Mouse (Mus musculus): ENCODE data around the gene Chpf.

The Chpf gene

DNA sequence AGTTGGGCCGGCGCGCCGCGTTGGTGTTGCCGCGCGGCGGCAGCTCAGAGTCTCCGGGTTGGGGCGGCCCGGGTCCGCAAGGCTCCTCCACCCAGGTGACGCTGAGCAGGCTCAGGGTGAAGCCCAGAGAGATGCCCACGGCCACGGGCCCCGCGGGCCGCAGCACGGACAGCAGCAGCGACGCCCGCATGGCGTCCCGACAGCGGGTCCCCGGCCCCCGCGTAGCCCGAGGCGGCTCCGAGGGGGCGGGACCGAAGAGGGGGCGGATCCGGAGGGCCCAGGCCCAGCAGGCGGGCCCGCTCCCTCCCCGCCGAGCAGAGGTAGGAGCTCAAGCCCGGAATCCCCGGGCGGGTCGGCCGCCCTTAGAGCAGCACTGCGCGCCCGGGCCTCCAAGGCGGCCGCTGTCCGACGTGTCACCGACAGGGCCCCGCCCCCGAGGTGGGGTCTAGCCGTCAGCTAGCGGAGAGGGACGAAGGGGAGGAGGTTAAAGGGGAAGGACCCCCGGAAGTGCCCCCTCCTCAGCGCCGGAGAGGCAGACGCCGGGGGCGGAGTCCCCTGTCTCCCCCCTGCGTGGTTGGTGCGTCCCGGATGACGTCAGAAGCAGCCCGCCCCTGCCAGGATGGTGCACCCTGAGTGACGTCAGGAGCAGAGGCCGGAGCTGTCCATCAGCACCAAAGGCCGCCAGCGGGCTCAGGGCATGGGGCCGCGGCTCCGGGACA lies at the start of gene Chpf, which contains the start of gene Tmem198:
TSS of gene Chpf (minus strand) at position 392 of the 719 bp plus-strand sequence.
TSS of gene Tmem198 (plus strand) at position 617 of the 719 bp plus-strand sequence.
- in situ Hi-C loops (cut with MboI; ENCODE audit: low pct_unique_long_range_greater_than_20kb in 1 of 2, low sequenced_read_pairs in 2 of 2, unreplicated experiment in 1 of 2) = loop anchor here (5.0 to 10.0 kb wide), 2 partner anchors 78 to 134 kb away; no protein-coding TSS in a partner anchor

DNA sequence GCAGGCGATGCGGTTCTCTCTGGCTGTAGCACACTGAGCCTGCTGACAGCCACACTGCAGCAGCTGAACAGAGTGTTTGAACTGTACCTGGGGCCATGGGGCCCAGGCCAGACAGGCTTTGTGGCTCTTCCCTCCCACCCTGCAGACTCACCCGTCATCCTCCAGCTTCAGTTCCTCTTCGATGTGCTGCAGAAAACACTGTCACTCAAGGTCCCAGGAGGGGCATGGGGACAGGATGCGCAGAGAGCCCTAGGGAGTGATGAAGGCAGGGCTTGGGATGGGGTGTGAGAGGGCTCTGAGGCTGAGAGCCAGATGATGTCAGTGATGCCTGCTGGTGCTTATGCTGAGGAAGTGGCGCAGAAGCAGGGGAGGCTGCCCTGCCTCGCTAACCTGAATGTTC lies 45.6 kb upstream of the Chpf start:
- in situ Hi-C loops (cut with MboI; ENCODE audit: low pct_unique_long_range_greater_than_20kb in 1 of 2, low sequenced_read_pairs in 2 of 2, unreplicated experiment in 1 of 2) = no loop called here

DNA sequence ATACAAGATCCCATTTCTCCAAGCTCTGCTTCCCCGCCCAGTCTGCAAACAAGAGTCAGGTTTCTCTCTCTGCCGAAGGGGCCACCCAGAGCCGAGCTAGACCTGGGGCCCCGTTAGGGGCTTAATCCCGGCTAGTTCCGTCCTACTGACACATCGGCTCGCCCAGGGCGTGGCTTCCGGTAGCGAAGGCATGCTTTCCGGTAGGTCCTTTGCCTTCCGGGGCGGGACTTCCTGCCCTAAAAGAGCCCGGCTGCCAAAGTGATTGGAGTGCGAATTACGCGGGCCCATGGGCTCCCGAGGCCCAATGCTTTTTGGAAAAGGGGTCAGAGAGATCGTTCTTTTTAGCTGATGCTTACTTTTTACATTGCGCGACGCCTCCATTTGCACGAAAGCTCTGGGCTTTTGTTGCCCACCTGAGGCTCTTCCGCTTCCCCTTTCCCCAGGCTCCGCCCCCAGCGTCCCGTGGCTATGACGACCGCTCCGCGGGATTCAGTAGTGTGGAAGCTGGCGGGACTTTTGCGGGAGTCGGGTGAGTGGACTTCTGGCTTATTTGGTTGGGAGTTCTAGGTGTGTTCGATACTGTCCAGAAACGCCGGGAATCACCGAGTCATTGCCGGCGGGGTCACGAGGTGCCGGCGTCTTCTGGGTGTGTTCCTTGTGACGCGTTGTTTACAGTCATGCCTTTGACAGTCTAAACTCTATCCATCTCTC lies 42.4 kb upstream of the Chpf start, which contains the start of gene Stk11ip:
TSS of gene Stk11ip (plus strand) at position 209 of the 711 bp plus-strand sequence.
- in situ Hi-C loops (cut with MboI; ENCODE audit: low pct_unique_long_range_greater_than_20kb in 1 of 2, low sequenced_read_pairs in 2 of 2, unreplicated experiment in 1 of 2) = no loop called here

DNA sequence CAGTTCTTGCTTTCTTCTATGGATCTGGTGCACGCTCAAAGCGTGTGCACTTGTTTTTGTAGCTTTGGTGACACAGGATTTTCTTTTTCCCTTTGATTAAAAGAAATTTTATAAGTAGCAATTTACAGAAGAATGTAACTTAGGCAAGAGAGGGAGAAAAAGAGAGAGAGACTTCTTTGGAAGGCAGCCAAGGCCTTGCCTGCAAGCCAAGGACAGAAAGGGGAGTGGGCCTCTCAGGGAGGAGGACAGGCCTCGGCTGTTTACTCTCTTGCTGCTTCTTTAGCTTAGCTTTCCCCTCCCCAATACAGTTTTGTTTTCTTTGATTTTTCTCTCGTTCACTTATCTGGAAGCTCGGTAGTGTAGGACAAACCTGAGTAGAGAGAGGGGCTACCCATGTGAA lies 40.5 kb upstream of the Chpf start:
- in situ Hi-C loops (cut with MboI; ENCODE audit: low pct_unique_long_range_greater_than_20kb in 1 of 2, low sequenced_read_pairs in 2 of 2, unreplicated experiment in 1 of 2) = no loop called here

DNA sequence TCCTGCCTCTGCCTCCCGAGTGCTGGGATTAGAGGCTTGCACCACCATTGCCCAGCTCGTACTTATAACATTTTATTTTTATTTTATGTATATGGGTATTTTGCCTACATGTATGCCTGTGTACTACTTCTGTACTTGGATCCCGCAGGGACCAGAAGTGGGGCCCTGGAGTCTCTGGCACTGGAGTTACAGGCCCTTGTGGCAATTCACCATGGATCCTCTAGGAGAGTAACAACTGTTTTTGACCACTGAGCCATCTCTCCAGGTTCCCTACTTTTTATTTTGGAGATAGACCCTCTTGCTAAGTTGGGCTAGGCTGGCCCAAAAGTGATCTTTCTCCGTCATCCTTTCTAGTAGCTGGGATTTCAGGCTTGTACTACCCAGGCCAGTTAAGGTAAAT lies 39.3 kb upstream of the Chpf start:
- in situ Hi-C loops (cut with MboI; ENCODE audit: low pct_unique_long_range_greater_than_20kb in 1 of 2, low sequenced_read_pairs in 2 of 2, unreplicated experiment in 1 of 2) = no loop called here

DNA sequence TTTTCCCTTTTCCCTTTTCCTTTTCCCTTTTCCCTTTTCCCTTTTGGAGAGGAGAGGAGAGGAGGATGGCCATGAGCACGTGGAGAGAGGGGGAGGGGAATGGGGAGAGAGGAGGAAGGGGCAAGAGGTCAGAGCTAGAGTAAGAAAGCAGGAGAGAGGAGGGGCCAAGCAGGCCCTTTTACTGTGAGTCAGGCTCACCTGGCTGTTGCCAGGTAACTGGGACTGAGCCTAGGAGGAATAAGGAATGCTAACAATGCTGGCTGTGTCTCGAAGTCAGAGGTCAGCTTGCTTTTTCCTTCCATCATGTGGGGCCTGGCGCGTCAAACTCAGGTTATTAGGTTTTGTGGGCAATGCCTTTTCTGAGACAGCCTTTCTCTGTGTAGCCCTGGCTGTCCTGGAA lies 38.9 kb upstream of the Chpf start:
- in situ Hi-C loops (cut with MboI; ENCODE audit: low pct_unique_long_range_greater_than_20kb in 1 of 2, low sequenced_read_pairs in 2 of 2, unreplicated experiment in 1 of 2) = no loop called here

DNA sequence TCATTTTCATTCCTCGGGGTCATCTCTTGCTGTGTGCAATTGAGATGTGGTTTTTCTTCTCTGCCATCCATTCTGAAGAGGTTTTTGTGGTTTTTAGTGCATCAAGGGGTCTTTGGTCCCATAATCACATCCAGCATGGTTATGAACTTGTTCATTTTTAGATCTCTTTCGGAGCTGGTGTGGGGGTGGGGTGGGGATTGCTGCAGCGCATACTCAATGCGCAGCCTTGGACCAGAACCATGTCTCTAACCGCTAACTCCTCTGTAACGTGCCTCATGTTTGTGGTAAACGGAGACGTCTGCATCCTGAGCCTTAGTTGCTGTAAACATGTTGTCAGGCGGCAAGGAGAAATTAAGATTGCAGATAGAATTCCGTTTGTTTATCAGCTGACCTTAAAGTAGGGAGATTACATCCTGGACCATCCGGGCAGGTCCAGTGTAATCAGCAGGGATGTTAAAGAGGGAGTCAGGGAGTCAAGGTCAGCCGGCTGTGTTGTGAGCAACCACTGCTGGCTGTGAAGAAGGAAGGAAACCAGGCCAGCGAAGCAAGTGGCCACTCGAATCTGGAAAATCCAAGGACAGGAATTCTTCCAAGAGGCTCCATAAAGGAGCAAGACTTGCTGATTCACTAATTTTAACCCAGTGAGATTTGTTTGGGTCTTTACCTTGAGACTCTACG lies 37.7 kb upstream of the Chpf start:
- in situ Hi-C loops (cut with MboI; ENCODE audit: low pct_unique_long_range_greater_than_20kb in 1 of 2, low sequenced_read_pairs in 2 of 2, unreplicated experiment in 1 of 2) = no loop called here

DNA sequence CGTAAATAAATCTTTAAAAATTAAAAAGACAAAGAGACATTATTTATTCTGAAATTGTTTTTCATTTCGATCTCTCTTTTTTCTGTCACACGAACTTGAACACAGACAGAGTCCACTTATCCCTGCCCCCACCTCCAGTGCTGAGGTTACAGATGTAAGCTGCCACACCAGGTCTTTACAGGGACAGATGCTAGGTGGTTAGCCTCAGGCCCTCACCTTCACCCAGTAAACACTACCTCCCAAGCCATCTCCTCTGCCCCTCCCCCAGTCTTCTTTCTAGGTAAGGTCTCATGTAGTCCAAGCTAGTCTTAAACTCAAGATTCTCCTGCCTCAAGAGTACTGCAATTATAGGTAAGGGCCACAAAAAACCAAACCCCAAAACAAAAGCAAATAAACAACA lies 33.4 kb upstream of the Chpf start:
- in situ Hi-C loops (cut with MboI; ENCODE audit: low pct_unique_long_range_greater_than_20kb in 1 of 2, low sequenced_read_pairs in 2 of 2, unreplicated experiment in 1 of 2) = no loop called here

DNA sequence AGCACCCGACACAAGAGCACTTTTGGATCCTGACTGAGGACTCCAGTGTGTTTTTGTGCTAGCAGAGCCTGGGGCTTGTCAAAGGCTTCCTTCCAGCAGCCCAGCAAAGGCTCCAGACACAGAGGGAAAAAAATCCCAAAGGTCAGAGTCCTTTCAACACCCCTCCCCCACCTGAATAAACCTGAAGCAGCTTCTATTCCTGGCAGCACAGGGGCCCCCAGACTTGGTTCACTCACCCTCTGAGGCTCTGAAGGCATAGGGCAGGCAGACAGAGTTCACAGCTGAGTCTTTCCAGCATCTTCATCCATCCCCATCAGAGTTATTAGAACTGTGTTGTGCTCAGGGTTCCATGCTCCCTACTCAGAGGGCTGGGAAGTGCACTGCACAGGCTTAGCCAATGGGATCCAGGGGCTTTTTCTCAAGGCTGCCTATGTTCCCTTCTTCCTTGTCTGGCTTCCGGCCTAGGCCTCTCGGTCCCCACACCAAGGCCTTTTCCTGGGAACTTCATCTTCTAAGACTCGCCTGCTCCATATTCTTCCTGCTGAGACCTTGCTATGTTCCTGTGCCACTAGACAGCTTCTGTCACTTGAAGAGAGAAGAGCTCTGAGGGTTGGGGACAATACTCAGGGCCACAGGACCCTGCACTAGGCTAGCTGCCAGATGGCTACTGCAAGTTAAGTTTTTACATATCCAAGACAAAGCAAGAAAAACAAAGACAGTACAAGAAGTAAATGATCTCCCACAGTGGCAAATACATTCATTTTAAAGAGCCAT lies 32.5 kb upstream of the Chpf start:
- in situ Hi-C loops (cut with MboI; ENCODE audit: low pct_unique_long_range_greater_than_20kb in 1 of 2, low sequenced_read_pairs in 2 of 2, unreplicated experiment in 1 of 2) = no loop called here

DNA sequence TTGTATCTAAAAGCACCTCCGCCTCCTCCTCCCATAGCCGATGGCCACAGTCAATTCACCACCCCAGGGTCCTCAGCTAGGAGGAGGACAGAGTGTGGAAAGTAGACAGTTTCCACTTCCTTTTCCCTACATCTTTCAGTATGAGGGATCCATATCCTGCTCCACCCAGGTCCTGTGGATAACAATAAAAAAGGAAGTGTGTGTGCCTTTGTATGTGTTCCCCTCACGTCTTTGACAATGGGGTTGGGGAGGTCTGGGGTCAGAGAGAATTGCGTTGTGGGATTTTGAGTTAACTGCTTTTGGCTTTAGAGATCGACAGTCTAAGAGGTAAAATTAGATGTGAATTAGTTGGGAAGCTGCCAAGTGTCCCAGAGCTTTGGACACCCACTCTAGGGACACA lies 31.0 kb upstream of the Chpf start:
- in situ Hi-C loops (cut with MboI; ENCODE audit: low pct_unique_long_range_greater_than_20kb in 1 of 2, low sequenced_read_pairs in 2 of 2, unreplicated experiment in 1 of 2) = no loop called here

DNA sequence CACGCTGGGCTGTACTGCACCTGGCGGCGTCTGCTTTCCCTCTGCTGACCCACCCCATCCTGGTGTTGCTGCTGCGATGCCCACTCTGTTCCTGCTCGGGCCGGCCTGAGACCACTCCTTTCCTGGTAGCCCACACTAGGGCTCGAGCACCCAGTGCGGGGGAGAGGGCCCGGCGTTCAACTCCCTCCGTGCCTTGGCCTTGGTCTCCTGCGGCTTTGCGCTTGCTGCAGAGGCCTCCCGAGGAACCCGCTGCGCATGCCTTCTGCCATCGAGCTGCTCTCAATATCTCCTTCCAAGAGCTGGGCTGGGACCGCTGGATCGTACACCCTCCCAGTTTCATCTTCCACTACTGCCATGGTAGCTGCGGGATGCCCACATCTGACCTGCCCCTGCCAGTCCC lies 30.5 kb upstream of the Chpf start:
- in situ Hi-C loops (cut with MboI; ENCODE audit: low pct_unique_long_range_greater_than_20kb in 1 of 2, low sequenced_read_pairs in 2 of 2, unreplicated experiment in 1 of 2) = no loop called here

DNA sequence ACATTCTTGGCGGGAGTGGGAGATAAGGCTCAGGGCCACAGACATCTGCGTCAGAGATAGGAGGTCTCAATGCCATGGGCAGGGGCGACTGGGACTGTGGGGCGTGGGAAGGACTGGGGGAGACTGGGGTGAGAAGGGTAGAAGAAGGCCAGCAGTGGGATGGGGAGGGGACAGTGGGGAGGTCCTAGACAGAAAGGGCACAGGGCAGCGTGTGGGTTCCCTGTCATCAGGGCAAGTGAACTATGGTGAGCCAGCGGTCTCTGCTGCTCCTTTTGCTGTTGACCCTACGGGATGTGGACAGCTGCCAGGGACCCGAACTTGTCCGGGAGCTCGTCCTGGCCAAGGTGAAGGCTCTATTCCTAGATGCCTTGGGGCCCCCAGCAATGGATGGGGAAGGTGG lies 27.9 kb upstream of the Chpf start, which contains the start of gene Inha:
TSS of gene Inha (plus strand) at position 72 of the 400 bp plus-strand sequence.
- in situ Hi-C loops (cut with MboI; ENCODE audit: low pct_unique_long_range_greater_than_20kb in 1 of 2, low sequenced_read_pairs in 2 of 2, unreplicated experiment in 1 of 2) = no loop called here

DNA sequence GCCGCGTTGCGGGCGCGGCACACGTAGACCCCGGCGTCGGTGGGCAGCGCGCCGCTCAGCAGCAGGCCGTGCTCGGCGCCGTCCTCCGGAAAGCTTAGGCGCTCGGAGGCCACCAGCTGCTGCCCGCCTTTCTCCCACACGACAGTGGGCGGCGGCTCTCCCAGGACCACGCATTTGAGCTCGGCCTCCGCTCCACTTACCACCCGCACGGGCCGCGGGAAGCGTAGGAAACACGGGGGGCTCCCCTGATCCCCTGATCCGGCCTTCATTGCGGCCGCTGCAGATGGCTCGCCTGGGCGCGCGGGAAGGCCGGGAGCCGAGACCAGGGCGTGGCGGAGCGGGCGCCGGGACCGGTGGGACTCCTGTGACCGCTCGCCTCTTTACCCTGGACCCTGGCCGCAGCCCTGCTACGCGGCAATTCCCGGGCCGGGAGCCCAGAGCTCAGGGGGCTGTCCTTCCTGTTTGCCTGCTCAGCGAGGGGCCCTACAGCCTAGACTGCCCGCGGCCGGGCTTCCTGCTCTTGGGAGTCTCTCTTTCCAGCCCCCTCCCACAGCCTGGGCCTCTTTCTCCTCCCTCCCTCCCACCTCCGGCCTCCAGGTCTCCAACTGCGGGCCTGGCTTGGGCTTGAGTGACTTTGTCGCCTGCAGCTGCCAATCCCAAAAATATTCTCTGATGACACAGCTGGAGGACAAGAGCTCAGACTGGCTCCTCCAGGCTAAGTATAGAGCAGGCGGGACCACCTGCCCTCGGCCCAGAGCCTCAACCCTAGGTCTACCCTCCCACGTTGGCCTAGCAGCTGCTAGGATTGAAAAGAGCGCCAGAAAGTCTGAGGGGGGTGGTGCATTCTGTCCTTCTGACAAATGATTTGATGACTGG lies 27.1 kb upstream of the Chpf start, which contains the start of gene Obsl1:
TSS of gene Obsl1 (minus strand) at position 497 of the 876 bp plus-strand sequence.
- in situ Hi-C loops (cut with MboI; ENCODE audit: low pct_unique_long_range_greater_than_20kb in 1 of 2, low sequenced_read_pairs in 2 of 2, unreplicated experiment in 1 of 2) = no loop called here

DNA sequence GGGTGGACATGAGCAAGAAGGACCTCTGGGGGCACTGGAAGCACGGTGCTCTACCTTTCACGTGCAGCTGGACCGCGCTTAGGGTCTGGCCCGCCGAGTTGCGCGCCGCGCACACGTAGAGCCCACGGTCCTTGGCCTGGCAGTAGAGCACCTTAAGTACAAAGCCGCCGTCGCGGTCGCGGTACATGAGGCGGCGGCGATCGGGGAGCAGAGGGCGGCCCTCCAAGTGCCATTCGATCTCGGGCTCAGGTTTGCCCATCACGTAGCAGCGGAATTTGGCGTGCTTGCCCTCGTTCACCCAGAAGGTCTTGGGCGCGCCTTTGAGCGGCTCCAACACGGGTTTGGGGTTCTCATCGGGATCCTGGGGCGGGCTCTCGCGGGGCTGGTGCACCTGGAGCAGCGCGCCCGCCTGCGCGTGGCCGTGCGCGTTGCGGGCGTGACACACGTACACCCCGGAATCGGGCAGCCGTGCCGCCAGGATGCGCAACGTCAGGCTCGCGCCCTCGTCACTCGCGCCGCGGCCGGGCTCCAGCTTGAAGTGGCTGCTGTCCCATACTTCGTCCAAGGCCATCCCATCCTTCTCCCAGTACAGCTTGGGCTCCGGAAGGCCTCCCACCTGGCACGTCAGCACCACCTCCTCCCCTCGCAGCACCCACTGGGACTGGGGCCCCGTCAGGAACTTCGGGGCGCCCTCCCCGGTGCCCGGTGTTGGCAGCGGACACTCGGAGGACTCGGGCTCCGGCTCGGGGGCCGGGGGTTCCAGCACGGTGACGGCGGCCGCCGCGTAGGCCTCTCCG lies 26.2 kb upstream of the Chpf start:
- in situ Hi-C loops (cut with MboI; ENCODE audit: low pct_unique_long_range_greater_than_20kb in 1 of 2, low sequenced_read_pairs in 2 of 2, unreplicated experiment in 1 of 2) = no loop called here

DNA sequence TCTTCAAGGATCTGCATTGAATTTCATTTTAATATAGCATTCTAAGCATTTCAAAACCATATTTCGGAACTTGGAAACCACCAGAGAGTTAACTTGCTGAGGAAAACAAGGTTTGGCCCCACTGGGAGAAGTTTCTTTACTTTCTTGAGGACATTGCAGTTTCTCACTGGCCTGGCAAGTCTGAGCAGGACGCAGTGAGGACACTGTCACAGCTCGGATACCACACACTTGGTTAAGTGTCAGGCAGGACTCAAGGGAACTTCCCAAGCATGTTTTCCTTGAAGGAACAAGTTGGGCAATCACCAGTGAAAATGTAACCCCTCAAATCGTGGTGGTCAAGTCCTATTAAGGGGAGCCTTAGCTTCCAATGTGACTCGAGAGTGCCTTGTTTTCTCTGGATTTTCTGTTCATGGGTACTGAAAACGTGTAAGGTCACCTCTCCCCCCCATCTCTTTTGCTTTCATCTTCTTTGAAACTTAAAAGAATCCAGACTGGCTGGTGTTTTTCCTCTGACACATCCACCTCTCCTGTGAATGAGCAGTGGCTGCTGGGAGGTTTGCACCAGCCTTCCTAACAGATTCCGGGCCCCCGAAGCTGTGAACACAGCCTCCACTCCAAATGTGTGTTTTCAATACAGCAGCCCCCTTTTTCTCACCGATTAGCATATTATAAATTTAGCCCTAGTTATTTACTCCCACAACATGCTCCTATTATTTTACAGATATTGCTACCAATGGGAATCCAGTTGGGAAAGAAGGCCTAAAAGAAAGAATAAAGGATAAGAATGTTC lies 25.3 kb upstream of the Chpf start:
- in situ Hi-C loops (cut with MboI; ENCODE audit: low pct_unique_long_range_greater_than_20kb in 1 of 2, low sequenced_read_pairs in 2 of 2, unreplicated experiment in 1 of 2) = no loop called here

DNA sequence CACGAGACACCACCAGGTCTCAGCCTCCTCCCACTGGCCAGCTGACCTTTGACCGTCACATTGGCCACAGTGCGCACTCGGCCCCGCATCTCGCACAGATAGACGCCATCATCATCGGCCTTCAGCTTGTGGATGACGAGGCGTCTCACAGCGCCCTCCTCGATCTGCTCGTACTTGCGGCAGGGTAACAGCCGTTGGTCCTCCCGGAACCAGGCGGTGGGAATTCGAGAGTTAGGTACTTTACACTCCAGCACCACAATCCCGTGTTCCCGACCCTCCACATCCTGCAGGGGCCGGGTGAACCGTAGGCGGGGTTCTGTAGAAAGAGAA lies 24.5 kb upstream of the Chpf start:
- in situ Hi-C loops (cut with MboI; ENCODE audit: low pct_unique_long_range_greater_than_20kb in 1 of 2, low sequenced_read_pairs in 2 of 2, unreplicated experiment in 1 of 2) = no loop called here

All from mouse embryonic stem cell (cell line).